Mouse (Mus musculus): Measurements from ENCODE around the gene Slc15a3. TPM values are rescaled to one million over a fixed set of nuclear protein-coding genes. Genes with fewer than 3 reads are reported as not detected.
A peak's percentile ranks its signal among the peaks of the same experiment; 100 is the strongest.

The Slc15a3 gene
- total and polyA plus RNA-seq, 3 experiments = not detected

DNA sequence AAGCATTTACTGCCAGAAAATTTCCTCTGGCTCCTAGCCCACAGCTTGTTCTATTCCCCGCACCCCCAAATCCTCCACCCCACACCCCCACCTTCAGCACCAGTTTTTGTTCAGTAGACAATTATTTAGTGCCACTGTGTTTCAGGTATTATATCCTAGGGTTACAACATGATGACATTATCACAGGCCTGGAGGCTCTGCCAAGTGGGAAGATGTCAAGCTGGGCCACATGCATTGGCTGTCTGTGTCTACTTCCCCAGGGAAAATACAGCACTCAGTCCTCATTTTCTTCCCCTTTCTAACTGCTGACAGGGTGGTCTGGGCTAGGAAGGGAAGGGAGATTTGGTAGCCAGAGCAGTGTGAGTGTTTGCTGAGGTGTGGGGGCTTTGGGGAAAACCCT is 44.6 kb upstream of the Slc15a3 start:
- no peaks in the 10 kb centered on the region for H3K4me1 ChIP-seq (ENCODE audit: control insufficient read depth in 1 of 2, insufficient read depth in 2 of 2, low read length in 2 of 2)
- DNase-seq (ENCODE audit: low read depth, low spot score) = no peak
- no peak overlapping the region for H3K9ac ChIP-seq (ENCODE audit: control insufficient read depth, low read depth, low read length, poor library complexity, severe bottlenecking)
- H3K36me3 ChIP-seq (ENCODE audit: control insufficient read depth in 1 of 2, insufficient read depth in 2 of 2, low read length in 2 of 2) = no peaks in the 10 kb centered on the region
- no peaks in the 10 kb centered on the region for H3K79me2 ChIP-seq (ENCODE audit: control insufficient read depth, insufficient read depth, low read length, poor library complexity)
- no peak overlapping the region for H3K4me3 ChIP-seq (ENCODE audit: control insufficient read depth in 1 of 2, insufficient read depth in 1 of 2, low read depth in 2 of 2, low read length in 2 of 2)
- no peak for TF ChIP-seq MXI1 (IDR thresholded peaks at IDR 0.05; ENCODE audit: low read depth, low read length)
- no peak for TF ChIP-seq CHD1 (IDR thresholded peaks at IDR 0.05; ENCODE audit: low read depth, low read length)
- TF ChIP-seq MAFK (IDR thresholded peaks at IDR 0.05; ENCODE audit: borderline replicate concordance, low read depth, low read length) = no peak
- H3K27me3 ChIP-seq (ENCODE audit: control insufficient read depth in 1 of 2, insufficient read depth in 2 of 2, low read length in 2 of 2) = no peaks in the 10 kb centered on the region; a peak in 2 of 4 replicates
- H3K9me3 ChIP-seq (replicated peaks; ENCODE audit: insufficient read depth, low read length) = no peaks in the 10 kb centered on the region
- H3K27ac ChIP-seq (ENCODE audit: control insufficient read depth, low read depth, low read length) = no peak overlapping the region

DNA sequence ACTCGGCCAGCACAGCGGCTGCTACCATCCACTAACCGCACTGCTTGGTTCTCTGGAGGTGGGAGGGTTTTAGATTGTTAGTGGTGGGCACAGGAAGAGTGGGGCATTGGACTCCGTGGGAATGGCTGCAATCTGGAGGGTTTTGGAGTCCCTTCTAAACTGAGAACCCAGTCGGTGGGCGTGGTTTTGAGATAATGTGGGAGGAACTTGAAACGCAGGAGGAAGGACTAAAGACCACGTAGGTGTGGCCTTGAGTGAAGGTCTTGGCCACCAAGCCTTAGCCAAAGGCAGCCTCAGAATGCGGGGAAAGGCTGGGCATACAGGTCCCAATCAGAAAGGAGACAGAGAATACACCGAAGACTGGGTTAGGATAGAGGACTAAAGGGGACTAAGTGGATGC is 41.0 kb upstream of the Slc15a3 start:
- no peaks in the 10 kb centered on the region for H3K79me2 ChIP-seq (ENCODE audit: control insufficient read depth, insufficient read depth, low read length, poor library complexity)
- H3K27ac ChIP-seq (ENCODE audit: control insufficient read depth, low read depth, low read length) = no peak overlapping the region
- peaks cover 0 to 2% of the 10 kb centered on the region in 2 experiments; a peak in 2 of 4 replicates for H3K27me3 ChIP-seq (ENCODE audit: control insufficient read depth in 1 of 2, insufficient read depth in 2 of 2, low read length in 2 of 2)
- peak; percentile 16 for DNase-seq (ENCODE audit: low read depth, low spot score)
- TF ChIP-seq RCOR1 (IDR thresholded peaks at IDR 0.05; ENCODE audit: low read depth, low read length) = no peak
- no peak for TF ChIP-seq ZKSCAN1 (IDR thresholded peaks at IDR 0.05; ENCODE audit: low read depth, low read length)
- TF ChIP-seq POLR2AphosphoS5 (IDR thresholded peaks at IDR 0.05; ENCODE audit: borderline replicate concordance, low read depth, low read length) = no peak
- no peak for TF ChIP-seq SMC3 (IDR thresholded peaks at IDR 0.05; ENCODE audit: low read depth, low read length)
- no peak for TF ChIP-seq BHLHE40 (IDR thresholded peaks at IDR 0.05; ENCODE audit: borderline replicate concordance, low read depth, low read length)
- no peak for TF ChIP-seq ETS1 (IDR thresholded peaks at IDR 0.05; ENCODE audit: low read depth, low read length)
- TF ChIP-seq TCF12 (IDR thresholded peaks at IDR 0.05; ENCODE audit: low read depth, low read length) = no peak
- no peak for TF ChIP-seq TAL1 (IDR thresholded peaks at IDR 0.05; ENCODE audit: low read length)
- no peak for TF ChIP-seq CTCF (IDR thresholded peaks at IDR 0.05 in 2 of 3, conservative IDR thresholded peaks at IDR 0.05 in 1 of 3; ENCODE audit: control insufficient read depth in 1 of 3, insufficient read depth in 1 of 3, low read depth in 2 of 3, low read length in 3 of 3, poor library complexity in 1 of 3, severe bottlenecking in 1 of 3)
- no peak for TF ChIP-seq CHD1 (IDR thresholded peaks at IDR 0.05; ENCODE audit: low read depth, low read length)
- no peak for TF ChIP-seq POLR2A (IDR thresholded peaks at IDR 0.05; ENCODE audit: control insufficient read depth in 1 of 2, insufficient read depth in 1 of 2, low read depth in 1 of 2, low read length in 2 of 2, poor library complexity in 1 of 2)
- no peak for TF ChIP-seq USF2 (IDR thresholded peaks at IDR 0.05; ENCODE audit: borderline replicate concordance in 1 of 2, insufficient read depth in 1 of 2, low read depth in 1 of 2, low read length in 2 of 2)
- no peak for TF ChIP-seq TBP (IDR thresholded peaks at IDR 0.05; ENCODE audit: low read depth, low read length)
- no peak for TF ChIP-seq USF1 (IDR thresholded peaks at IDR 0.05; ENCODE audit: low read depth, low read length)
- TF ChIP-seq ZMIZ1 (IDR thresholded peaks at IDR 0.05; ENCODE audit: low read depth, low read length) = no peak
- no peak for TF ChIP-seq GATA1 (IDR thresholded peaks at IDR 0.05; ENCODE audit: low read depth, low read length)
- no peak for TF ChIP-seq MYC (IDR thresholded peaks at IDR 0.05; ENCODE audit: low read depth, low read length)
- no peak overlapping the region for H3K9ac ChIP-seq (ENCODE audit: control insufficient read depth, low read depth, low read length, poor library complexity, severe bottlenecking)
- H3K4me3 ChIP-seq (ENCODE audit: control insufficient read depth in 1 of 2, insufficient read depth in 1 of 2, low read depth in 2 of 2, low read length in 2 of 2) = no peak overlapping the region
- no peaks in the 10 kb centered on the region for H3K36me3 ChIP-seq (ENCODE audit: control insufficient read depth in 1 of 2, insufficient read depth in 2 of 2, low read length in 2 of 2)
- no peaks in the 10 kb centered on the region for H3K9me3 ChIP-seq (replicated peaks; ENCODE audit: insufficient read depth, low read length)
- H3K4me1 ChIP-seq (ENCODE audit: control insufficient read depth in 1 of 2, insufficient read depth in 2 of 2, low read length in 2 of 2) = no peaks in the 10 kb centered on the region
